Mouse (Mus musculus): ENCODE measurements around the gene Fam149b.

The Fam149b gene

DNA sequence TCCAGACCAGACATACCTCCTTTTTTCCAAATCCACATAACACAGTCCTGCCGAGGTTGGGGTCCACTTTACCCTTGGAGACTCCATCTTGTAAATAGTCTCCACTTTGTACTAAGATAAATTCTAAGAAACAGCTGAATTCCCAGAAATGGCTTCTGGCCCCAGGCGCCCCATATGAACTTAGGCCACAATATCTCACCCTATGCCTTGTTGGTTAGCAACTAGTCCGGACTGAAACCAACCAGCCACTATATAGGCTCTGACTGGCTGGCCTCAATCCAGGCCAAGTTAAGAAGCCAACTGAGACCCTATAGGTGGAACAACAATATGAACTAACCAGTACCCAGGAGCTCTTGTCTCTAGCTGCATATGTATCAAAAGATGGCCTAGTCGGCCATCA is 44.4 kb downstream of the Fam149b start:
- DNase-seq, result no peak

DNA sequence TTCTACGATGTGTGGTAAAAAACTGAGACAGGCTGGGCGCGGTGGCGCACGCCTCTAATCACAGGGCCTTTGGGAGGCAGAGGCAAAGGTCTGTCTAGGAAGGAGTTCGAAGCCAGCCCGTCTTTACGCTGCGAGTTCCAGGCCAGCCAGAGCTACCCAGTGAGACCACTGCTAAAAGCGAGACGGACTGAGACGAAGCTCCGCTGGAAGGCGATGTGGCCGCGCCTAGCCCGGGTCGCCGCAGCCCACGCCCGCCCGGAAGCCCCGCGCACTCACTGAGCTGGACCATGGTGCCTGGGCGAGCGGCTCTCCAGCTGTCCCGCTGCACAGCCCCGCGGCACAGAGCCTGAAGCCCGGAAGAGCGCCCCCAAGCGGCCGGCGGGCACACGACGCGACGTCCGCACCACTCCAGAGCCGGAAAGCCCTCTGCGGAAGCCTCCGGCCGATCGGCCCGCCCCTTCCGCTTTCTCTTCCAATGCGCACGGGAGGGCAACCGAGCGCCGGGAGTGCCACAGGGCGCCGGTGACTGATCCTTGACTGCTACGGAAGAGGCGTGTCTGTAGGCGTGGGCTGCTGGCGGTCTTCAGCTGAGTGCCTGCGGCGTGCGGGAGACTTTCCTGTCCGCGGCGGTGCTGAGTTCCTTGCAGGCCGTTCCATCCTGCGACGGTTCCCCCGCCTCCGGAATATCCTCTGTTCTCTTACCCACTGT is 45.4 kb downstream of the Fam149b start, which contains the start of gene Mrps16:
TSS of gene Mrps16 (minus strand) at position 430 of the 709 bp plus-strand sequence.
- DNase-seq, result peak; percentile 95

DNA sequence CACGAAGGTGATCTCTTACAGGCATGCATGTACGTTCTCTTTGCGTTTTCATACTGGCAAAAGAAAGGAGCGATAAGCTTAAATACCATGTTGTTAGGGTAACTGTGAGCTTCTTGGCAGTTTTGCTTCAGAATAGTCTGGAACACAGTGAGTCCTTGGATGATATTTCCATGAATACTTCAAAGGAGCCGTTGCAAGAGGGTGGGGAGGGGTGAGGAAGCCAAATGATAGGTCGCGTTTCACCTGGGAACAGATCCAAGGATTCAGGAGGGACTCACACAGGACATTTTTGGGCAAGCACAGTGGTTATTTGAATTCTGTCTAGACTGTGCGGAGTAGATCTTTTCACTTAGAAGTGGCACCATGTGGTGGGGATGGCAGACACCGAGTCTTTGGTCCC is 49.3 kb downstream of the Fam149b start:
- no peak for DNase-seq

DNA sequence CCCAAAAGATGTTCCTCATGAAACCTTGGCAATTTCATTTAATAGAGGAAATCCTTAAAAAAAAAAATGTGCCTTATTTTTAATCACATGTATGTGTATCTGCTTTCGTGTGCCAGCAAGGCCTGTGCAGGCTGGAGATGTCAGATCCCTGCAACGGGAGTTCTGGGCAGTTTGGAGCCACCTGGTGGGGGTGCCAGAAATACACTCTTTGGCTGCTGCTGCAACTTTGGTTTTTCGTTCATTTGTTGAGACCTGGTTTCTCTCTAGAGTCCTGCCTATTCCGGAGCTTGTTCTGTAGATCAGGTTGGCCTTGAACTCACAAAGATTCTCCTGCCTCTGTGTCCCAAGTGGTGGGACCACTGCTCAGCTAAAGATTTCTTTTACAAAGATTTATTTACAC is 50.9 kb downstream of the Fam149b start:
- peak; percentile 67 to 74 for DNase-seq

DNA sequence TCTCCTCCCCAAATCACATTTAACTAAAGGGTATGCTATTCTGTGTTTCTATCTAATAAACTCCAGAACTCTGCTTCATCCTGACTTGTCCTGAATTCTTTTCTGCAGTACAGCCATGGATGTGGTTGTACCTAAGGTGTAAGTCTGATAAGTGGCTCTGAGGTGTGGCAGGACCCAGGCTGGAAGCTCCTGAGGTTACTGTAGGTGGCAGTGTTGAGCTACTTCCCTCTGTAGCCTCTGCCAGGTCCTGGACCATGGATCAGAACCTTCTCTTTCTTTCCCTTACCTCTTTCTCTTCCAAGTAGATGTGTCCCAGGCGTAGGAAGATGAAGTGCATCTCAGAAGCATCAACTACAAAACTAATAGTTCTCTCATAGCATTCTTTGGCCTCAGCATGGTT is 52.1 kb downstream of the Fam149b start:
- DNase-seq, result peak; percentile 43 to 51

DNA sequence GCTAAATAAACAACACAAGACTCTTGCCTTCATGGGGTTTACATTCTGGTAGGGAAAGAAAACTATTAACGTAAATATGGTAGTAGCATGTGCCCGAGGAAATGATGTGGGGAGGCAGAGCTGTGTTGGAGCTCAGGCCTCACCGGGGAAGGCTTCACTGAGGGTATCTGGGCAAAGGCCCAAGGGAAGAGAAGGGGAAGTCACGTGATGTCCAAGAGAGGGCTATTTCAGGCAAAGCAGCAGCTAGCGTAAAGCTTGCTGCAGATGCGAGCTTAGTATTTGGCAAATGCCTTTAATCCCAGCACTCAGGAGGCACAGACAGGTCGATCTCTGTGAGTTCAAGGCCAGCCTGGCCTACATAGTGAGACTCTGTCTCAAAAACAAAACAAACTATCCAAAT is 74.3 kb downstream of the Fam149b start:
- peak in 1 of 2 experiments; percentile 10 for DNase-seq

DNA sequence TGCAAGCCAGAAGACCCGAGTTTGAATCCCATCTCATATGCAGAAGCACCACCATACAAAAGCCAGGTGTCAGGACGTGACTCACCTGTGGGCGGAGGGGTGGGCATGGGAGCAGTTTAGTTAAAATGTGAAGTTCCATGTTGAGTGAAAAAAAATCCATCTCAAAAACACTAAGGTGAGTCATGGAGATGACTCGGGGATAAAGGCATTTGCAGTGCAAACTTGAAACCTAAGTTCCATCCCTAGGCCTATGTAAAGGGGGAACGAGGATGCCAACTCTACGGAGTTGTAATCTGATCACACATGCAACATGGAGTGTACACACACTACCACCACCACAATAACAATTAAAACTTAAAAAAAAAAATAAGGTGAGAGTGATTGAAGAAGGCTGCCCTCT is 75.1 kb downstream of the Fam149b start:
- no peak for DNase-seq

DNA sequence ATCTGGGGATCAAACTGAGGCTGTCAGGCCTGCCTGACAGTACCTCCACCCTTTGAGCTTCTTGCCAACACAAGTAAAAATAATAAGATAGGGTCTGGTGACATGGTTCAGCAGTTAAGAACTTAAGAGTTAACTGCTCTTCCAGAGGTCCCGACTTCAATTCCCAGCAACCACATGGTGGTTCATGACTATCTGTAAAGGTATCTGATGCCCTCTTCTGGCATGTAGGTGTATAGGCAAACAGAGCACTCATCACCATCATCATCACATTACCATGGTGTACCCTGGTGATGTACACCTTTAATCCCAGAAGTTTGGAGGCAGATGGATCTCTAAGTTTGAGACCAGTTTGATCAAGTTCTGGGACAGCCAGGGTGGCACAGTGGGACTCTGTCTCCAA is 80.6 kb downstream of the Fam149b start:
- no peak for DNase-seq

DNA sequence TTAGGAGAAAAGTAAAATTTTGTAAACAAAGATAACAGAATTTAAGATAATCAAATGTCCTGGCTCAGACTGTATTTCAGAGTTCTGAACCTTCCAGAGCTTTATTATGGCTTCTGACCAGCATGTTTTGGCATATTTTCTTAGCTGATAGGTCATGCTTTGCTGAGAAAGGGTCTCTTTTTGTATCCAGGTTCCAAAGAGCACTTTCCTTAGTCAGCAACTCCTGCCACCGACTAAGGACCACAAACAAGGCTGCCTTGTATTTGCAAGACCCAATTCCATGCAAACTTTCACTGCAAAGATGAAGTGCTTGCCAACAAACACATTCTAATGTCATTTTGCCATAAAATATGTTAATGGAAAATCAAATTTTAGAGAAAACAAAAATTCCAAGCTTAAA is 81.9 kb downstream of the Fam149b start:
- no peak for DNase-seq

DNA sequence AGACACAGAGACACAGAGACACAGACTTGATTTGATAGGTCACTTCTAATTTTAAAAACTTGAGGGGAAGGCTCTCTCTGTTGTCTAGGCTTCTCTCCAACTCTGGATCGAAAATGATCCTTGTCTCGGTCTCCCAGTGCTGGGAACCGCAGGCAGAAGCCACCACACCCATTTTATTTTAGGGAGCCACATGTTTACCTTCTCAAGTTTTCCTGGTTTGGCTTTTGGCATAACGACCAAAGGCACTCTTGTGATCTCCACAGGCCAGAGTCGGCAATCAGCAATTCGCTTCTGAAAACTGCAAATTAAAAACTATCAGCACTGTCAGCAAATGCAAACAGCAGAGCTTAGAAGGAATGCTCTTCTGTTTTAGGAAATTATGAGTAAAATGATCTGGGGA is 83.8 kb downstream of the Fam149b start:
- DNase-seq, result no peak

DNA sequence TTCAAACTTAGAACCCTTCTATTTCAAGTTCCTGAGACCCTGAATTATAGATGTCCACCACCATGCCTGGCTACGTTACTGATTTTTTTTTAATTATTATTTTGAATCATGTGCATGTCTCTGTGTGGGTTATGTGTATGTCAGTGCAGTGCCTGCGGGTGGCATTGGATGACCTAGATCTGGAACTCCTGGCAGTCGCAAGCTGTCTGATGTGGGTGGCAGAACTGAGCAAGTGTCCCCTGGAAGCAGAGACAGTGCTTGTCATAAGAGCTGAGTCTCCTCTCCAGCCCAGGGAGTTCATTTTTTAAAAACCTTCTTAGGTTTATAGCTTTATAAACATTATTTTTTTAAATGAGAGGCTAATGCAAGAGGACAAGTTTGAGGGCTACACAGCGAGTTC is 84.5 kb downstream of the Fam149b start:
- DNase-seq, result no peak
